Mouse (Mus musculus): ENCODE measurements around the gene Uhrf2. TPM values are rescaled to one million over a fixed set of nuclear protein-coding genes. Genes with fewer than 3 reads are reported as not detected.

The Uhrf2 gene
- polyA plus RNA-seq, 1 experiment: not detected

DNA sequence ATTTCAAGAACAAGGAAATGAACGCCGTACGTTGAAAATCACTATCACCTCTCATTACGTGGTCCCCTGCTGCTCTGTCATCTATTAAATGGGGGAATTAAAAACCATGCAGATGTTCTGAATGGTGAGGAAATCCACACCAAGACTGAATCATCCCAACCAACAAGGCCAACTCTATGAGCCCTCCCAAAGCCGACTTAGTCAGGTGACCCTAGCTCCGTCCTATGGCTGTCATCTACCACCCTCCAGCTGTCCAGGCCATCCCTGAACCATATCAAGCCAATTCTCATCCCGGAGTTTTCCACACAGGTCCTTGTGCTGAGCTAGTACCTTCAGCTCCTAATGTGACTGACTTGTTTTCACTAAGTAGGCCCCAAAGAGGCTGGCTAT lies 95.4 kb downstream of the Uhrf2 start:
- WGBS: 49% methylated on average over 7 of the region's 7 CpGs
- Histone ChIP-seq H3K4me1 (ENCODE audit: control insufficient read depth, insufficient read depth, low read length) (peaks cover 7% of the 10 kb centered on the region), H3K4me3 (ENCODE audit: insufficient read depth, low read depth, low read length) (no peak overlapping the region), H3K27ac (ENCODE audit: insufficient read depth, low read depth, low read length) (peak overlapping the region; percentile 78)
- no peak for TF ChIP-seq CTCF (IDR thresholded peaks at IDR 0.05; ENCODE audit: insufficient read depth, low read depth, low read length)
- TF ChIP-seq POLR2A (IDR thresholded peaks at IDR 0.05; ENCODE audit: insufficient read depth, low read depth, low read length): no peak

DNA sequence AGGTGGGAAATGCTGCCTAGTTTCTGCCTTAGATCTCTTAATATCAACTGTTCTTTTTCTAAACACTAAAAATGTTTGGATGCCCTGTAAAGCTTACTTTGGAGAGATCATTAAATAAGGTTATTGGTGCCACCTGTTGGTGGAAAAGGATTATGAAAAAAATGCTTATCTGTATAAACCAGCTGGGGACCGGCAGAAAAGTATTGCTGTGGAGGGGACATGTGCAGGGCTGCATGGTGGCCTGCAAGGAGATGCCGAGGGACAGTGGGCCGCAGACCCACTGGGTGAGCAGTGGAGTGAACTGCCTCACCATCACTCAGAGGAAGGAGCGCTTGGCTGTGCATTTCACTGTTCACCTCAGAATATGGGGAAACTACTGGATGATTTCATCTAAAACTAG lies 97.9 kb downstream of the Uhrf2 start:
- WGBS: 63% methylated on average over 4 of the region's 4 CpGs
- TF ChIP-seq CTCF (IDR thresholded peaks at IDR 0.05; ENCODE audit: insufficient read depth, low read depth, low read length) (no peak), POLR2A (IDR thresholded peaks at IDR 0.05; ENCODE audit: insufficient read depth, low read depth, low read length) (no peak)
- Histone ChIP-seq H3K27ac (ENCODE audit: insufficient read depth, low read depth, low read length) (no peak overlapping the region), H3K4me3 (ENCODE audit: insufficient read depth, low read depth, low read length) (no peak overlapping the region), H3K4me1 (ENCODE audit: control insufficient read depth, insufficient read depth, low read length) (peaks cover 7% of the 10 kb centered on the region)

DNA sequence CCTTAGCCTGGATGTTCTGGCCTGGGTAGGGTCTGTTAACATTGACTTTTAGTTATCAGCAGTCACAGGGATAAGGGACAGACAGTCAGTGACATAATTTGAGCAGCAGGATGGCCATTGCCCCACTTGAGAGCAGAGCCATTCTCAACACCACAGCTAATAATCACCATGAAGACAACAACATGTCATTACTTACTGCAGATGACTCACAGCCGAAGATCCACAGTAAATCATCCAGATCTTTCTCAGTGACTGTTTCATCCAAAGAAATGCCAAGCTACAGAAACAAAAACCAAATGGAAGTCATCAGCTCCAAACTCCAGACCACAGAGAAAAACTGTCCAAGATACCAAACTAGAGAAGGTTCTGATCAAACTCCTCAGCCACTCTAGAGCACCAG lies 106.0 kb downstream of the Uhrf2 start:
- no peak for TF ChIP-seq POLR2A (IDR thresholded peaks at IDR 0.05; ENCODE audit: insufficient read depth, low read depth, low read length)
- TF ChIP-seq CTCF (IDR thresholded peaks at IDR 0.05; ENCODE audit: insufficient read depth, low read depth, low read length): no peak
- Histone ChIP-seq H3K4me3 (ENCODE audit: insufficient read depth, low read depth, low read length) (no peak overlapping the region), H3K27ac (ENCODE audit: insufficient read depth, low read depth, low read length) (no peak overlapping the region), H3K4me1 (ENCODE audit: control insufficient read depth, insufficient read depth, low read length) (peaks cover 3% of the 10 kb centered on the region; the same call in 1 of the 2 replicates)
- WGBS: 51% methylated on average over 1 of the region's 1 CpGs

Other genes starting within 250 kb of the Uhrf2 start
- gene 9930021J03Rik, start 224.5 kb upstream of the Uhrf2 start, polyA plus RNA-seq (2012; ENCODE audit: insufficient read depth, insufficient read length, low replicate concordance, missing spikeins): not detected in 2 replicates
- gene Ranbp6, start 217.5 kb upstream of the Uhrf2 start, polyA plus RNA-seq (2012; ENCODE audit: insufficient read depth, insufficient read length, low replicate concordance, missing spikeins): not detected in 2 replicates
- not detected in 2 replicates for gene Il33, start 105.4 kb upstream of the Uhrf2 start, polyA plus RNA-seq (2012; ENCODE audit: insufficient read depth, insufficient read length, low replicate concordance, missing spikeins)
- not detected in 2 replicates for gene Trpd52l3, start 26.7 kb upstream of the Uhrf2 start, polyA plus RNA-seq (2012; ENCODE audit: insufficient read depth, insufficient read length, low replicate concordance, missing spikeins)
- gene Gldc, start 144.9 kb downstream of the Uhrf2 start, polyA plus RNA-seq (2012; ENCODE audit: insufficient read depth, insufficient read length, low replicate concordance, missing spikeins): not detected in 2 replicates
- not detected in 2 replicates for gene Mbl2, start 202.4 kb downstream of the Uhrf2 start, polyA plus RNA-seq (2012; ENCODE audit: insufficient read depth, insufficient read length, low replicate concordance, missing spikeins)

All from olfactory bulb, adult 2 months (tissue).